Mouse (Mus musculus) heart, embryonic 16.5 days (tissue): ENCODE measurements at regions not wholly inside any gene's neighbourhood (a gene's known extent, or its start where the extent isn't known, plus 50 kb on each side); places are given as distances from the start of the nearest gene placed in this dataset.

Experiments
- ATAC-seq: fragments of 200-750 bp; cut with Nextera tagmentation; replicated peaks from 2 replicates; pipeline ENCODE4 v1.8.0; 2017; ENCODE audit warnings: moderate number of reproducible peaks; ENCODE audit not compliant: insufficient read depth, low FRiP score; ENCODE audit errors: extremely low read depth
- H3K27ac ChIP-seq: fragments of 300-500 bp; sonication (generic); 2 replicates; pipeline ENCODE4 v1.5.1; 2014; ENCODE audit warnings: mild to moderate bottlenecking, low read length, control low read depth, moderate library complexity
- H3K27me3 ChIP-seq: fragments of 300-500 bp; sonication (generic); 2 replicates; pipeline ENCODE4 v1.6.1; 2014; ENCODE audit warnings: low read length, mixed read lengths; ENCODE audit not compliant: control insufficient read depth, insufficient read depth
- H3K36me3 ChIP-seq: fragments of 300-500 bp; sonication (generic); 2 replicates; pipeline ENCODE4 v1.6.1; 2014; ENCODE audit not compliant: control insufficient read depth, insufficient read depth
- H3K4me1 ChIP-seq: fragments of 300-500 bp; sonication (generic); 2 replicates; pipeline ENCODE4 v1.6.1; 2014; ENCODE audit warnings: low read length, mixed read lengths; ENCODE audit not compliant: control insufficient read depth, insufficient read depth
- H3K4me2 ChIP-seq: fragments of 300-500 bp; sonication (generic); 2 replicates; pipeline ENCODE4 v1.6.1; 2014; ENCODE audit warnings: low read depth, mild to moderate bottlenecking, control low read depth, low read length
- H3K4me3 ChIP-seq: fragments of 300-500 bp; sonication (generic); 2 replicates; pipeline ENCODE4 v1.5.1; 2014; ENCODE audit warnings: mild to moderate bottlenecking, control low read depth, low read length
- H3K9ac ChIP-seq: fragments of 300-500 bp; sonication (generic); 2 replicates; pipeline ENCODE4 v1.6.1; 2014; ENCODE audit warnings: low read length, control low read depth
- H3K9me3 ChIP-seq: fragments of 300-500 bp; sonication (generic); replicated peaks from 2 replicates; pipeline ENCODE4 v1.6.1; 2016; ENCODE audit warnings: low read length; ENCODE audit not compliant: control insufficient read depth
- WGBS: fragments of 180-500 bp; shearing (Covaris S2); extraction: QIAGEN DNeasy Blood & Tissue Kit; methylation state at CpG from one replicate; pipeline ENCODE4 v1.1.7; 2014; 5-methylcytosine and 5-hydroxymethylcytosine counted together

- no peaks in the 10 kb centered on the region for H3K36me3 ChIP-seq
- no peak overlapping the region for H3K27ac ChIP-seq
- no peak for ATAC-seq
- no peak overlapping the region for H3K4me3 ChIP-seq
- H3K4me1 ChIP-seq, result no peaks in the 10 kb centered on the region
- H3K27me3 ChIP-seq, result no peaks in the 10 kb centered on the region
- no peaks in the 10 kb centered on the region for H3K9me3 ChIP-seq
- WGBS, result 63% methylated on average over 10 of the region's 10 CpGs
- H3K9ac ChIP-seq, result no peak overlapping the region
- H3K4me2 ChIP-seq, result no peak overlapping the region
These were observed 131.8 kb upstream of the Cops8 start for GRCm38 (mm10) chr1:90470996-90471395.

- H3K36me3 ChIP-seq, result no peaks in the 10 kb centered on the region
- no peak overlapping the region for H3K4me2 ChIP-seq
- no peak overlapping the region for H3K9ac ChIP-seq
- H3K4me3 ChIP-seq, result no peak overlapping the region
- no peaks in the 10 kb centered on the region for H3K4me1 ChIP-seq
- 88% methylated on average over 13 of the region's 13 CpGs for WGBS
- no peaks in the 10 kb centered on the region for H3K27me3 ChIP-seq
- H3K27ac ChIP-seq, result no peak overlapping the region
- no peak for ATAC-seq
- no peaks in the 10 kb centered on the region for H3K9me3 ChIP-seq
These were observed 131.0 kb upstream of the Cops8 start for GRCm38 (mm10) chr1:90471806-90472205.

- no peak overlapping the region for H3K27ac ChIP-seq
- H3K9ac ChIP-seq, result no peak overlapping the region
- peaks cover 2% of the 10 kb centered on the region; the same call in 1 of the 2 replicates for H3K9me3 ChIP-seq
- H3K4me3 ChIP-seq, result no peak overlapping the region
- 83% methylated on average over 10 of the region's 10 CpGs for WGBS
- no peak overlapping the region for H3K4me2 ChIP-seq
- no peaks in the 10 kb centered on the region for H3K27me3 ChIP-seq
- H3K4me1 ChIP-seq, result no peaks in the 10 kb centered on the region
- no peak for ATAC-seq
- H3K36me3 ChIP-seq, result no peaks in the 10 kb centered on the region
These were observed 127.5 kb upstream of the Cops8 start for GRCm38 (mm10) chr1:90475060-90475813.

DNA sequence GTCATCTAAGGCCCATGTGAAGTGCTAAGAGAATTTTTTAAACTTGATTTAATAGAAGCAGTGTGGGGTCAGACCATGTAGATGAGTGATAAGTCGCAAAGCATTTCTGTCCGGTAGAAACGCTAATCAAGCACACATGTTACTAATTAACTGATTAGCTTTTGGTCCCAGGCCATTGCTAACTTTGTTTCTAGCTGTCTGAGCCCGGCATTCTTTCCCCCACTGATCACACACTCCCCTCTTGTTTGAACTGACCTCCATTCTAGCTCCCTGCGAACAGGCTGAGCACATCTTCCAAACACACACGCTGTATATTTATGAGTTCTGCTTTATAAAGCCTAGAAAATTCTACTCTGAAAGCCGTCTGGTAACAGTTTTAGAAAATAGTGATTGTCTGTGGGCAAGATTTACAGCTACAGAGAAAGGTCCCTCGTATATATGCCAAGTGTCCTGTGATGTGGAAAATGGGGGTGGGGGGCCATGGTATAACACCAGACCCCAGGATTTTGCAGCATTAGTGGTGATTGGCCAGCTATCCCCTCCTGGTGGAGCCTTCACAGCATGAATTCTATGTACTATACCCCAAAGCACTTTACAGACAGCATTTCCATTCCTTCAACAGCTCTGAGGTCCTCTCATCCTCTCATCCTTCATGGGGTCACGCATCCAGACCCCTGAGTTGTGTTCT lies 126.1 kb upstream of the Cops8 start:
- H3K9ac ChIP-seq, result no peak overlapping the region
- H3K27ac ChIP-seq, result no peak overlapping the region
- 50% methylated on average over 9 of the region's 9 CpGs for WGBS

GRCm38 (mm10) chr1:90478839-90479238 lies 123.9 kb upstream of the Cops8 start:
- H3K9ac ChIP-seq, result no peak overlapping the region
- no peaks in the 10 kb centered on the region for H3K36me3 ChIP-seq
- H3K9me3 ChIP-seq, result peaks cover 2% of the 10 kb centered on the region; the same call in 1 of the 2 replicates
- ATAC-seq, result no peak
- no peaks in the 10 kb centered on the region for H3K27me3 ChIP-seq
- no peak overlapping the region for H3K27ac ChIP-seq
- 88% methylated on average over 2 of the region's 2 CpGs for WGBS
- H3K4me2 ChIP-seq, result no peak overlapping the region
- H3K4me1 ChIP-seq, result no peaks in the 10 kb centered on the region
- no peak overlapping the region for H3K4me3 ChIP-seq

More for the DNA sequence above, 126.1 kb upstream of the Cops8 start:
- Histone ChIP-seq H3K4me2 (no peak overlapping the region), H3K4me1 (no peaks in the 10 kb centered on the region), H3K9me3 (peaks cover 2% of the 10 kb centered on the region; the same call in 1 of the 2 replicates), H3K27me3 (no peaks in the 10 kb centered on the region), H3K36me3 (no peaks in the 10 kb centered on the region), H3K4me3 (no peak overlapping the region)
- ATAC-seq, result no peak

GRCm38 (mm10) chr1:90481247-90481646 lies 121.5 kb upstream of the Cops8 start:
- WGBS, result 74% methylated on average over 5 of the region's 5 CpGs
- no peaks in the 10 kb centered on the region for H3K4me1 ChIP-seq
- H3K4me2 ChIP-seq, result no peak overlapping the region
- H3K27ac ChIP-seq, result no peak overlapping the region
- ATAC-seq, result no peak
- peaks cover 2% of the 10 kb centered on the region; the same call in 1 of the 2 replicates for H3K9me3 ChIP-seq
- no peaks in the 10 kb centered on the region for H3K36me3 ChIP-seq
- no peaks in the 10 kb centered on the region for H3K27me3 ChIP-seq
- no peak overlapping the region for H3K4me3 ChIP-seq
- H3K9ac ChIP-seq, result no peak overlapping the region

DNA sequence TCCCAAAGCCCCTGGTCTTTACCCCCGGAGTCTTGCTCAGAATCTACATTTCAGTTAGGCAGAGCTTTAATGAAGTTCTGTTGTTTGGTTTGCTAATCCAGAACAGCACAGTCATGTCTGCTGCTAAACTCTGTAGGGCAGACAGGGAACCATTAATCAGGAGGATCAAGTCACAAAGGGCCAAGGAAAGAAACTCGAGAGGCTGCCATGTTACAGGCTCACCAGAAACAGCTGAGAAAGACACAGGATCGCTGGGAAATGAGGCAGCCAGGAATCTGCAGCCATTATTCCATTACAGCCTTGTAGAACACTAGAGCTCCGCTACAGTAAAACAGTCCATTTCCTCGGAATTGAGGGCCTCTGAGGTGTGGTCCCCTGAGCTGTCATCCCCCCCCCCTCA lies 121.1 kb upstream of the Cops8 start:
- peaks cover 2% of the 10 kb centered on the region; the same call in 1 of the 2 replicates for H3K9me3 ChIP-seq
- H3K9ac ChIP-seq, result no peak overlapping the region
- 65% methylated on average over 5 of the region's 5 CpGs for WGBS
- no peak overlapping the region for H3K4me2 ChIP-seq
- H3K4me1 ChIP-seq, result no peaks in the 10 kb centered on the region
- no peaks in the 10 kb centered on the region for H3K27me3 ChIP-seq
- no peak for ATAC-seq
- H3K36me3 ChIP-seq, result no peaks in the 10 kb centered on the region
- no peak overlapping the region for H3K4me3 ChIP-seq
- H3K27ac ChIP-seq, result no peak overlapping the region

GRCm38 (mm10) chr1:90486349-90486839 lies 116.4 kb upstream of the Cops8 start:
- no peak overlapping the region for H3K4me2 ChIP-seq
- H3K4me3 ChIP-seq, result no peak overlapping the region
- no peak overlapping the region for H3K9ac ChIP-seq
- H3K36me3 ChIP-seq, result no peaks in the 10 kb centered on the region
- 63% methylated on average over 11 of the region's 11 CpGs for WGBS
- no peak for ATAC-seq
- H3K4me1 ChIP-seq, result no peaks in the 10 kb centered on the region
- H3K9me3 ChIP-seq, result no peaks in the 10 kb centered on the region
- H3K27me3 ChIP-seq, result no peaks in the 10 kb centered on the region
- no peak overlapping the region for H3K27ac ChIP-seq

GRCm38 (mm10) chr1:90487886-90488285 lies 114.9 kb upstream of the Cops8 start:
- no peaks in the 10 kb centered on the region for H3K4me1 ChIP-seq
- 73% methylated on average over 2 of the region's 2 CpGs for WGBS
- ATAC-seq, result no peak
- H3K4me2 ChIP-seq, result no peak overlapping the region
- no peaks in the 10 kb centered on the region for H3K36me3 ChIP-seq
- no peak overlapping the region for H3K4me3 ChIP-seq
- H3K9me3 ChIP-seq, result no peaks in the 10 kb centered on the region
- no peak overlapping the region for H3K27ac ChIP-seq
- no peaks in the 10 kb centered on the region for H3K27me3 ChIP-seq
- no peak overlapping the region for H3K9ac ChIP-seq
